Mouse (Mus musculus): ENCODE data around the gene Erc1. TPM values are rescaled to one million over a fixed set of nuclear protein-coding genes. Genes with fewer than 3 reads are reported as not detected.
"Not testable (repeated sequence)": the region's sequence is repeated elsewhere in the genome, so short reads cannot be mapped to it uniquely, and the experiment has no call there.

Gene Erc1
- polyA plus RNA-seq, 1 experiment = 4.7 TPM

- not testable (repeated sequence) for DNase-seq (ENCODE audit: low read depth, low spot score)
These were observed 34.9 kb downstream of the Erc1 start for GRCm38 (mm10) chr6:119813055-119813454.

GRCm38 (mm10) chr6:119808726-119809505, 39.1 kb downstream of the Erc1 start:
- DNase-seq (ENCODE audit: low read depth, low spot score) = no peak
- WGBS = 54% methylated on average over 2 of the region's 2 CpGs

- WGBS = 91% methylated on average over 2 of the region's 2 CpGs
- DNase-seq (ENCODE audit: low read depth, low spot score) = no peak
These were observed 44.7 kb downstream of the Erc1 start for GRCm38 (mm10) chr6:119803239-119803638.

- 87% methylated on average over 12 of the region's 12 CpGs for WGBS
- DNase-seq (ENCODE audit: low read depth, low spot score) = no peak
These were observed 51.0 kb downstream of the Erc1 start for GRCm38 (mm10) chr6:119796911-119797486.

- DNase-seq (ENCODE audit: low read depth, low spot score) = no peak
- WGBS = 81% methylated on average over 5 of the region's 5 CpGs
These were observed 51.7 kb downstream of the Erc1 start for GRCm38 (mm10) chr6:119796291-119796690.

GRCm38 (mm10) chr6:119792562-119792961, 55.4 kb downstream of the Erc1 start:
- WGBS = 16% methylated on average over 2 of the region's 2 CpGs
- DNase-seq (ENCODE audit: low read depth, low spot score) = peak; percentile 16

GRCm38 (mm10) chr6:119782416-119782815, 65.6 kb downstream of the Erc1 start:
- whole genome bisulfite sequencing = 93% methylated on average over 2 of the region's 2 CpGs
- DNase-seq (ENCODE audit: low read depth, low spot score) = peak; percentile 4

GRCm38 (mm10) chr6:119781109-119781508, 66.9 kb downstream of the Erc1 start:
- WGBS = 71% methylated on average over 3 of the region's 3 CpGs
- no peak for DNase-seq (ENCODE audit: low read depth, low spot score)

- 41% methylated on average over 1 of the region's 1 CpGs for WGBS
- DNase-seq (ENCODE audit: low read depth, low spot score) = no peak
These were observed 79.2 kb downstream of the Erc1 start for GRCm38 (mm10) chr6:119768778-119769177.

- no peak for DNase-seq (ENCODE audit: low read depth, low spot score)
- 98% methylated on average over 3 of the region's 3 CpGs for WGBS
These were observed 83.6 kb downstream of the Erc1 start for GRCm38 (mm10) chr6:119764355-119764754.

- no peak for DNase-seq (ENCODE audit: low read depth, low spot score)
- WGBS = 51% methylated on average over 3 of the region's 3 CpGs
These were observed 88.1 kb downstream of the Erc1 start for GRCm38 (mm10) chr6:119759866-119760265.

GRCm38 (mm10) chr6:119758490-119758889, 89.5 kb downstream of the Erc1 start:
- WGBS = 89% methylated on average over 2 of the region's 2 CpGs
- DNase-seq (ENCODE audit: low read depth, low spot score) = no peak

GRCm38 (mm10) chr6:119757796-119758195, 90.2 kb downstream of the Erc1 start:
- 84% methylated on average over 5 of the region's 5 CpGs for WGBS
- DNase-seq (ENCODE audit: low read depth, low spot score) = no peak

- DNase-seq (ENCODE audit: low read depth, low spot score) = no peak
- 59% methylated on average over 3 of the region's 3 CpGs for WGBS
These were observed 92.1 kb downstream of the Erc1 start for GRCm38 (mm10) chr6:119755866-119756265.

GRCm38 (mm10) chr6:119749093-119749635, 98.8 kb downstream of the Erc1 start:
- no peak for DNase-seq (ENCODE audit: low read depth, low spot score)
- WGBS = 87% methylated on average over 7 of the region's 7 CpGs

- WGBS = 61% methylated on average over 2 of the region's 2 CpGs
- DNase-seq (ENCODE audit: low read depth, low spot score) = no peak
These were observed 106.1 kb downstream of the Erc1 start for GRCm38 (mm10) chr6:119741861-119742260.

GRCm38 (mm10) chr6:119740541-119740940, 107.4 kb downstream of the Erc1 start:
- WGBS = 82% methylated on average over 3 of the region's 3 CpGs

GRCm38 (mm10) chr6:119738638-119739375, 109.2 kb downstream of the Erc1 start:
- DNase-seq (ENCODE audit: low read depth, low spot score) = no peak
- 70% methylated on average over 4 of the region's 4 CpGs for WGBS

More at GRCm38 (mm10) chr6:119740541-119740940, 107.4 kb downstream of the Erc1 start:
- DNase-seq (ENCODE audit: low read depth, low spot score) = no peak

- WGBS = 94% methylated on average over 4 of the region's 4 CpGs
- DNase-seq (ENCODE audit: low read depth, low spot score) = no peak
These were observed 110.3 kb downstream of the Erc1 start for GRCm38 (mm10) chr6:119737716-119738115.

GRCm38 (mm10) chr6:119735937-119736336, 112.0 kb downstream of the Erc1 start:
- DNase-seq (ENCODE audit: low read depth, low spot score) = no peak
- 81% methylated on average over 2 of the region's 2 CpGs for WGBS

Measured in large intestine, adult 2 months (tissue).